20 mouse cellular contexts compared by ENCODE assay signal in the genomic region with DNA sequence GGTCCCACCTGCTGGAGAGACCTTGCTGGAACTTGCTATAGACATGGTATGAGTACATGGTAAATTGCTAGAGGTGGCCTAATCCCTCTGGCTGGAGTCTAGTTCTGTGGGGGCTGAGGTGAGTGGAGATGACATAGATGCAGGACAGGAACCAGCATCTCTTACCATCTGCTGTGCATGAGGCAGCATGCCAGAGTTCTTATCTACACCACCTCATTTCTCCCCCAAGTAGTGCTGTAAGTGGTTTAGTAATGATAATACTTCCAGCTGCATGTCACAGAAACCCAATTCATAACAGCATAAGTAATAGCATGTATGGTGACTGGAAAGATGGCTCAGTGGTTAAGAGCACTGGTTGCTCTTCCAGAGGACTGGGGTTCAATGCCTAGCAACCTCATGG. TPM values are rescaled to one million over a fixed set of nuclear protein-coding genes. Genes with fewer than 3 reads are reported as not detected.
DNase-seq lines count a peak whose midpoint lies in the region; ATAC-seq lines count a peak whose summit lies in the region.
"Had no signal": no experiment of that assay in that cellular context is flagged by ENCODE, and none has a peak within 500 bp of the region (broad histone marks: within the 10 kb centered on the region; RNA-seq: fewer than 3 reads in every experiment).

No protein-coding gene starts in this region.

- H3K9me3 ChIP-seq in hindbrain, embryonic 10.5 days, result no peaks in the 10 kb centered on the region
- no peaks in the 10 kb centered on the region for H3K9me3 ChIP-seq in hindbrain, embryonic 12.5 days (replicated peaks)
- H3K9me3 ChIP-seq: embryonic facial prominence, embryonic 12.5 days; forebrain, embryonic 12.5 days; midbrain, embryonic 12.5 days had no signal

- peaks cover 54% of the 10 kb centered on the region for H3K27me3 ChIP-seq in hindbrain, embryonic 10.5 days (ENCODE audit: insufficient read depth, poor library complexity, severe bottlenecking)
- H3K27me3 ChIP-seq in hindbrain, embryonic 12.5 days, result peaks cover 14% of the 10 kb centered on the region

- ATAC-seq in hindbrain, embryonic 12.5 days (ENCODE audit: low FRiP score), result no peak
- peak; percentile 77 for ATAC-seq in megakaryocyte progenitor cell, adult 5-6 weeks (replicated peaks; ENCODE audit: poor library complexity)
- ATAC-seq in inflammation-experienced regulatory T-cells, adult 6 months, result no peak

- no peak overlapping the region for H3K9ac ChIP-seq in hindbrain, embryonic 12.5 days
- H3K9ac ChIP-seq: embryonic facial prominence, embryonic 12.5 days; forebrain, embryonic 12.5 days; midbrain, embryonic 12.5 days had no signal

- peaks cover 12% of the 10 kb centered on the region for H3K36me3 ChIP-seq in hindbrain, embryonic 10.5 days
- H3K36me3 ChIP-seq in hindbrain, embryonic 12.5 days, result no peaks in the 10 kb centered on the region
- H3K36me3 ChIP-seq: embryonic facial prominence, embryonic 12.5 days; forebrain, embryonic 12.5 days; midbrain, embryonic 12.5 days had no signal

- H3K27ac ChIP-seq in hindbrain, embryonic 10.5 days, result peak overlapping the region; percentile 88; the same call in 1 of the 2 replicates
- H3K27ac ChIP-seq in hindbrain, embryonic 12.5 days, result no peak overlapping the region
- H3K27ac ChIP-seq: embryonic facial prominence, embryonic 12.5 days; forebrain, embryonic 12.5 days; kidney, postnatal 0 days; midbrain, embryonic 12.5 days had no signal

- H3K4me3 ChIP-seq in hindbrain, embryonic 10.5 days, result no peak overlapping the region
- no peak overlapping the region for H3K4me3 ChIP-seq in hindbrain, embryonic 12.5 days
- H3K4me3 ChIP-seq: embryonic facial prominence, embryonic 12.5 days; forebrain, embryonic 12.5 days; midbrain, embryonic 12.5 days had no signal

- no peak overlapping the region for H3K4me2 ChIP-seq in hindbrain, embryonic 12.5 days (replicated peaks)
- H3K4me2 ChIP-seq: embryonic facial prominence, embryonic 12.5 days; forebrain, embryonic 12.5 days; midbrain, embryonic 12.5 days had no signal

- H3K4me1 ChIP-seq in hindbrain, embryonic 10.5 days (replicated peaks), result peaks cover 43% of the 10 kb centered on the region
- peaks cover 15% of the 10 kb centered on the region for H3K4me1 ChIP-seq in hindbrain, embryonic 12.5 days
- H3K4me1 ChIP-seq: embryonic facial prominence, embryonic 12.5 days had no signal

- no peak for DNase-seq in hindbrain, embryonic 10.5 days (ENCODE audit: low spot score)
- DNase-seq in MEL-GATA-1-ER (ENCODE audit: extremely low read depth, low read depth) (peak; percentile 82), liver (peak; percentile 68)
- no peak for DNase-seq in cerebellum, postnatal 4 days (ENCODE audit: low spot score in 2 of 2)
- DNase-seq in layer of hippocampus, adult 9-10 months (ENCODE audit: low spot score), result no peak
- DNase-seq: adrenal gland, postnatal 25 days; B cell, adult 2 months; cerebellum, adult 18-20 months; heart, adult 11 months; heart, postnatal 10 days; layer of hippocampus, adult 9-11 months; lung, adult 2 months; thymus, postnatal 36 days had no signal

RNA-seq across cellular contexts. Expression of a gene that starts 9.8 kb away (rescaled TPM):
- 4.2 and 5.8 TPM in 2 replicates for polyA plus RNA-seq in hindbrain, embryonic 10.5 days (2016; fragmentation: Nextera tagmentation; extraction: Ambion mirVana)
- 8.2 and 9.7 TPM in 2 replicates for polyA plus RNA-seq in hindbrain, embryonic 12.5 days (2016; fragmentation: Nextera tagmentation; extraction: Ambion mirVana)
- 0.64 and 1.0 TPM in 2 replicates for total RNA-seq in megakaryocyte progenitor cell, adult 5-6 weeks (2015)
- 2.1 TPM in 2 replicates for total RNA-seq in megakaryocyte progenitor cell, adult 5-6 weeks (2017)
- under 1 TPM in 2 of 3 experiments, not detected in 1; 0.30 to 0.87 TPM for polyA plus RNA-seq in inflammation-experienced regulatory T-cells, adult 6 months (2017; shearing (Covaris generic))

RNA-seq across cellular contexts. Expression of a gene that starts 37.4 kb away (rescaled TPM):
- polyA plus RNA-seq in hindbrain, embryonic 10.5 days (2016; fragmentation: Nextera tagmentation; extraction: Ambion mirVana), result 3.0 and 3.1 TPM in 2 replicates
- polyA plus RNA-seq in hindbrain, embryonic 12.5 days (2016; fragmentation: Nextera tagmentation; extraction: Ambion mirVana), result 1.8 and 2.6 TPM in 2 replicates
- total RNA-seq in megakaryocyte progenitor cell, adult 5-6 weeks (2015), result 1.9 and 2.2 TPM in 2 replicates
- 0.81 and 2.3 TPM in 2 replicates for total RNA-seq in megakaryocyte progenitor cell, adult 5-6 weeks (2017)
- polyA plus RNA-seq in inflammation-experienced regulatory T-cells, adult 6 months (2017; shearing (Covaris generic)), result under 1 TPM in 1 of 3 experiments, not detected in 2; 0.41 TPM
- total RNA-seq: adrenal gland, postnatal 25 days had no signal

Comparison
In these comparisons a context has a peak if more than half of its experiments do, and no peak if none do; other contexts are left out.
1. DNase-seq: peak in MEL-GATA-1-ER (single experiment) and liver (single experiment); none in hindbrain, embryonic 10.5 days (single experiment), cerebellum, postnatal 4 days (0 of 2) and layer of hippocampus, adult 9-10 months (single experiment).